Mouse (Mus musculus): ENCODE results near the gene Fam120a. TPM values are rescaled to one million over a fixed set of nuclear protein-coding genes. Genes with fewer than 3 reads are reported as not detected.

Fam120a gene
- polyA plus RNA-seq, 1 experiment from 2014 or later: 37.0 TPM

- H3K9me3 ChIP-seq (ENCODE audit: low read depth, low read length): no peaks in the 10 kb centered on the region
- H3K4me1 ChIP-seq (ENCODE audit: insufficient read depth): peaks cover 7% of the 10 kb centered on the region; the same call in 1 of the 2 replicates
- H3K36me3 ChIP-seq (ENCODE audit: insufficient read depth): peaks cover 4% of the 10 kb centered on the region; the same call in 1 of the 2 replicates
- WGBS: 79% methylated on average over 2 of the region's 2 CpGs
- ATAC-seq (ENCODE audit: insufficient read depth) (no peak), DNase-seq (no peak)
- H3K9ac ChIP-seq: no peak overlapping the region
- H3K27me3 ChIP-seq (ENCODE audit: insufficient read depth, low read length): no peaks in the 10 kb centered on the region
- H3K27ac ChIP-seq (ENCODE audit: low read depth): no peak overlapping the region
- TF ChIP-seq CTCF (IDR thresholded peaks at IDR 0.05; ENCODE audit: low read depth): no peak
- no peak overlapping the region for H3K4me3 ChIP-seq (ENCODE audit: low read depth, low read length)
- no peak overlapping the region for H3K4me2 ChIP-seq
These were observed 117.5 kb downstream of the Fam120a start for GRCm38 (mm10) chr13:48850326-48850725.

- Histone ChIP-seq H3K9ac (no peak overlapping the region), H3K4me2 (no peak overlapping the region), H3K27me3 (ENCODE audit: insufficient read depth, low read length) (no peaks in the 10 kb centered on the region), H3K4me3 (ENCODE audit: low read depth, low read length) (no peak overlapping the region), H3K36me3 (ENCODE audit: insufficient read depth) (peaks cover 4% of the 10 kb centered on the region; the same call in 1 of the 2 replicates), H3K27ac (ENCODE audit: low read depth) (peak overlapping the region; percentile 42; the same call in 1 of the 2 replicates), H3K9me3 (ENCODE audit: low read depth, low read length) (no peaks in the 10 kb centered on the region), H3K4me1 (ENCODE audit: insufficient read depth) (peaks cover 3% of the 10 kb centered on the region; the same call in 1 of the 2 replicates)
- WGBS: 29% methylated on average over 3 of the region's 3 CpGs
- peak; percentile 81 for DNase-seq
- no peak for TF ChIP-seq CTCF (IDR thresholded peaks at IDR 0.05; ENCODE audit: low read depth)
- no peak; the same call in 1 of the 2 replicates for ATAC-seq (ENCODE audit: insufficient read depth)
These were observed 118.7 kb downstream of the Fam120a start for GRCm38 (mm10) chr13:48849155-48849554.

GRCm38 (mm10) chr13:48845308-48845707 is 122.5 kb downstream of the Fam120a start:
- Histone ChIP-seq H3K4me2 (no peak overlapping the region), H3K27ac (ENCODE audit: low read depth) (no peak overlapping the region), H3K4me1 (ENCODE audit: insufficient read depth) (no peaks in the 10 kb centered on the region; the same call in 1 of the 2 replicates), H3K9ac (no peak overlapping the region), H3K9me3 (ENCODE audit: low read depth, low read length) (no peaks in the 10 kb centered on the region), H3K27me3 (ENCODE audit: insufficient read depth, low read length) (no peaks in the 10 kb centered on the region), H3K4me3 (ENCODE audit: low read depth, low read length) (no peak overlapping the region), H3K36me3 (ENCODE audit: insufficient read depth) (peaks cover 8% of the 10 kb centered on the region; the same call in 1 of the 2 replicates)
- no peak for TF ChIP-seq CTCF (IDR thresholded peaks at IDR 0.05; ENCODE audit: low read depth)
- 48% methylated on average over 4 of the region's 4 CpGs for WGBS
- no peak for DNase-seq
- no peak for ATAC-seq (ENCODE audit: insufficient read depth)

GRCm38 (mm10) chr13:48843530-48843929 is 124.3 kb downstream of the Fam120a start:
- TF ChIP-seq CTCF (IDR thresholded peaks at IDR 0.05; ENCODE audit: low read depth): no peak
- Histone ChIP-seq H3K27me3 (ENCODE audit: insufficient read depth, low read length) (no peaks in the 10 kb centered on the region), H3K9me3 (ENCODE audit: low read depth, low read length) (no peaks in the 10 kb centered on the region), H3K27ac (ENCODE audit: low read depth) (no peak overlapping the region), H3K4me3 (ENCODE audit: low read depth, low read length) (no peak overlapping the region), H3K4me2 (no peak overlapping the region), H3K36me3 (ENCODE audit: insufficient read depth) (peaks cover 10% of the 10 kb centered on the region; the same call in 1 of the 2 replicates), H3K4me1 (ENCODE audit: insufficient read depth) (no peaks in the 10 kb centered on the region), H3K9ac (no peak overlapping the region)
- WGBS: 78% methylated on average over 1 of the region's 1 CpGs
- ATAC-seq (ENCODE audit: insufficient read depth) (no peak), DNase-seq (no peak)

GRCm38 (mm10) chr13:48841905-48842592 is 125.8 kb downstream of the Fam120a start:
- Histone ChIP-seq H3K27me3 (ENCODE audit: insufficient read depth, low read length) (no peaks in the 10 kb centered on the region), H3K36me3 (ENCODE audit: insufficient read depth) (0 out of 2 replicates have a peak, but pooled peaks cover 6% of the 10 kb centered on the region), H3K9ac (no peak overlapping the region), H3K4me2 (no peak overlapping the region), H3K4me3 (ENCODE audit: low read depth, low read length) (no peak overlapping the region), H3K4me1 (ENCODE audit: insufficient read depth) (no peaks in the 10 kb centered on the region), H3K27ac (ENCODE audit: low read depth) (no peak overlapping the region), H3K9me3 (ENCODE audit: low read depth, low read length) (no peaks in the 10 kb centered on the region)
- TF ChIP-seq CTCF (IDR thresholded peaks at IDR 0.05; ENCODE audit: low read depth): no peak
- ATAC-seq (ENCODE audit: insufficient read depth) (no peak), DNase-seq (no peak)
- 78% methylated on average over 5 of the region's 5 CpGs for WGBS

- Histone ChIP-seq H3K4me3 (ENCODE audit: low read depth, low read length) (no peak overlapping the region), H3K4me2 (no peak overlapping the region), H3K27ac (ENCODE audit: low read depth) (no peak overlapping the region), H3K36me3 (ENCODE audit: insufficient read depth) (peaks cover 11% of the 10 kb centered on the region; the same call in 1 of the 2 replicates), H3K9ac (no peak overlapping the region), H3K4me1 (ENCODE audit: insufficient read depth) (no peaks in the 10 kb centered on the region), H3K27me3 (ENCODE audit: insufficient read depth, low read length) (no peaks in the 10 kb centered on the region), H3K9me3 (ENCODE audit: low read depth, low read length) (no peaks in the 10 kb centered on the region)
- 68% methylated on average over 2 of the region's 2 CpGs for WGBS
- ATAC-seq (ENCODE audit: insufficient read depth): no peak
- TF ChIP-seq CTCF (IDR thresholded peaks at IDR 0.05; ENCODE audit: low read depth): no peak
- DNase-seq: no peak
These were observed 129.5 kb downstream of the Fam120a start for GRCm38 (mm10) chr13:48838284-48838683.

GRCm38 (mm10) chr13:48837537-48837936 is 130.3 kb downstream of the Fam120a start:
- no peak overlapping the region for H3K9ac ChIP-seq
- no peak overlapping the region for H3K4me2 ChIP-seq
- WGBS: 45% methylated on average over 6 of the region's 6 CpGs
- no peaks in the 10 kb centered on the region for H3K27me3 ChIP-seq (ENCODE audit: insufficient read depth, low read length)
- no peak for DNase-seq
- H3K9me3 ChIP-seq (ENCODE audit: low read depth, low read length): no peaks in the 10 kb centered on the region
- no peak overlapping the region for H3K27ac ChIP-seq (ENCODE audit: low read depth)
- ATAC-seq (ENCODE audit: insufficient read depth): no peak
- TF ChIP-seq CTCF (IDR thresholded peaks at IDR 0.05; ENCODE audit: low read depth): no peak
- no peak overlapping the region for H3K4me3 ChIP-seq (ENCODE audit: low read depth, low read length)
- no peaks in the 10 kb centered on the region for H3K4me1 ChIP-seq (ENCODE audit: insufficient read depth)
- H3K36me3 ChIP-seq (ENCODE audit: insufficient read depth): peaks cover 14% of the 10 kb centered on the region; the same call in 1 of the 2 replicates
